Mouse (Mus musculus) inflammation-experienced regulatory T-cells, adult 6 months (primary cell): ENCODE measurements at regions not wholly inside any gene's neighbourhood (a gene's known extent, or its start where the extent isn't known, plus 50 kb on each side); places are given as distances from the start of the nearest gene placed in this dataset.

ENCODE experiments used
- ATAC-seq: one replicate; pipeline ENCODE4 v1.8.0; 2017

- no peak for ATAC-seq
Measured at GRCm38 (mm10) chr4:106185745-106186501, 130.1 kb upstream of the Usp24 start.

- ATAC-seq = no peak
Measured at GRCm38 (mm10) chr4:106186684-106187083, 129.3 kb upstream of the Usp24 start.

DNA sequence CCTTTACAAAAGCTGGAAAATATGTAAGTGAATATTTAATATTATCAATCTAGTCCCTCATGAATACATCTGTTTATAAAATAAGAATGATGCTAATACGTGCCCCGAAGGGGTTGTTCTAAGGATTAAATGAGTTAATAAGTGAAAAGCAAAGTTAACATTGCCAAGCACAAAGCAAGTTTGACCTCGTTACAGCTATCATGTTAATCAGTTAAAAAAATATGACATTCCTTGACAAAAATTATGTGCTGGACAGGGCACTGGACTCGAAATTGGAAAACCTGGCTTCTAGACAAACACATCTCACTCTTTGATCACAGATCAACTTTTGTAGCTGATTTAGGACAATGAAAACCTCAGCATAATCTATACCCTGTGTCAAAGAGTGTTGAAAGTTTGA, 125.8 kb upstream of the Usp24 start:
- ATAC-seq = no peak

- no peak for ATAC-seq
Measured at GRCm38 (mm10) chr4:106191331-106191730, 124.7 kb upstream of the Usp24 start.

- no peak for ATAC-seq
Measured at GRCm38 (mm10) chr4:106191843-106192242, 124.2 kb upstream of the Usp24 start.

DNA sequence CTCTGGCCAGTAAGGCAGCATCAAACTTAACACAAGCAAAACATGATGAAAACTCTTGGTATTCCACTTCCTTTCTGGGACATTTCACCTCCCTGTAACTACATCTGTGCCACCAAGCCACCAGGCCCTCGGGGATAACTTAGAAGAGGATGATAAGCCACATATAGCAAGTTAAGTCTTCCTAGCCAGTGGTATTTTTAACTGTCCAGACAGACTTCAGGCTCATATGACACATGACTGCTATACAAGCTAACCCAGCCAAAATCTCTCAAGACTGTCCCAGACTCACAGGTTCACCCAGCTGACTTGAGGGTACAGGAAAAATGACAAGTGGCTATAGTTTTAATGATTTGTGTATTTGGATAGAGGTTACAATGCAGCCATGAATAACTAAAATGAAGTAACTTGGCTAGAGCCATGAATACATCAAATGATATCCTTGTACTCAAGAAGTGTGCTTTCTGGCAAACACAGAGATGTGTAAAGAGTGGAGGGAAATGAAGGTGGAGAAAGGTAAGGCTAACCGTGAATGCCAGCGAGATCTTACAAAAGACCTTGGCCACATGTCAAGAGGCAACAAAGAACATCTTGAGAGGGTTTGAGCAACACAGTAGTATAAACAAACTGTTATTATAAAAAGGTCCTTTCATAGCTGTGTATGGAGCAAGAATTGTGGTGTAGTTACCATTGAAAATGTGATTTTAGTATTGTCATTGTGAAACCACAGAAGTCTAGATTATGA, 122.6 kb upstream of the Usp24 start:
- ATAC-seq = no peak

DNA sequence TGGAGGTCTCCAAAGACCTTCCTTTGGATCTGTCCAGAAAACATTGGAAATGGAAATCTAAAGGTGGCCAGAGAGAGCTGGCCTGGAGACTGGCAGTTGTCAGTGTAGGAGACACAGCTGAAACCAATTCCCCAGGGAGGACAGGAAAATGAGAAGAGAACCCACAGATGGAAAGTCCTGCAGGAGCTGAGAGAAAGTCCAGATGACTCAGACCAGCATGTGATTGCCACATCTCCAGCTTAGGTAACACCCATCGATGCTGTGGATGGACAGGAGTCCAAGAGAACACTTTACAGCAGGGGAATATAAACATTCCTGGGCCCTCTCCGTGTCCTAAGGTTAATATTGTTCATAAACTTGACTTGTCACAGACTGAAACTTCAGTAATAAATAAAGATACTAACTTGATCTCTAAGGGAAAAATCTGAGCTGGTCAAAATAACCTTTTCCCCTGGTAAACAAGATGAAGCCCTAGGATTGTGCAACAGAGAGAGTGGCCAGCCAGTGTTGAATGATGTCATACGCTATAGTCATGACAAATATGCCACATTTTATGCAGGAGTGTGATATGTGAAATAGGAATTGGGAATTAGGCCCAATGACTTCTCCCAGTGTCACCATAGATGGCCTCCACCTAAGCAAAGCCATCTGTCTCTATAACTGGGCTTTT, 120.4 kb upstream of the Usp24 start:
- ATAC-seq = no peak

DNA sequence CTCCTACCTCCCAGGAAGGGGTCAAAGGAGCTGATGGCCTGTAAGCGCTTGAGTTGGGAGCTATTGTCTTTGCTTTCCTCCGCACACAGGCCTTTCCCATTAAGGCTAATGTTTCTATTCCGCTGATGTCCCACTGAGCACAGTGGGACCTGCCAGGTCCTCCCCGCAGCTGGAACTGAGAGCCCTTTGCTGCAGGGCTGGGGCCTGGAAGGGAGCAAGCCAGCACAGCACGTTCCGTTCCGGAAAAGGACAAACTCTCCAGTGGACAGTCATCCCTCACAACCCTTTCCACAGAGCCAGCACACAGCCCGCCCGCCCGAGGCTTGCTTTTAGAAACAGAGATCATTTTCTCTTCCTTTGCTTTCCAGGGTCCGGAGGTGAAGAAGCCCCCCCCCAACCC, 116.2 kb upstream of the Usp24 start:
- ATAC-seq = no peak

DNA sequence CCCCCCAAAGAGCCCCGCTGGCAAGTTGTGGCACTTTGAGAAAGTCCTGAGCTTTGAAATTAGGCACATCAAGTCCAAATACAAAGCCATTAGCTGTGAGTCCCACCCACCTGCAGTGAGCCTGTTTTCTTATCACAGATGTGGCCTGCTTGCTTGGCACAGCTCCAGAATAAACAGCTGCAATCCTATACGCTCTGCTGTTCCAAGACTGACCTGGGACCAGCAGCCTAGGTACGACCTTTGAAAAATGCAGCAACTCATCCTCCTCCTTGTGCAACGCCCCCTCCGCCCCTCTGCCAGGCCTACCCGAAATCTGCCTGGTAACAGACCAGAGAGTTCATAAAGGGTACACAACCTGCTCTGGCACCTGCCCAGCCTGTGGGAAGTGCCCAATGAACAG, 115.8 kb upstream of the Usp24 start:
- ATAC-seq = no peak

- no peak for ATAC-seq
Measured at GRCm38 (mm10) chr4:106202554-106202953, 113.5 kb upstream of the Usp24 start.

DNA sequence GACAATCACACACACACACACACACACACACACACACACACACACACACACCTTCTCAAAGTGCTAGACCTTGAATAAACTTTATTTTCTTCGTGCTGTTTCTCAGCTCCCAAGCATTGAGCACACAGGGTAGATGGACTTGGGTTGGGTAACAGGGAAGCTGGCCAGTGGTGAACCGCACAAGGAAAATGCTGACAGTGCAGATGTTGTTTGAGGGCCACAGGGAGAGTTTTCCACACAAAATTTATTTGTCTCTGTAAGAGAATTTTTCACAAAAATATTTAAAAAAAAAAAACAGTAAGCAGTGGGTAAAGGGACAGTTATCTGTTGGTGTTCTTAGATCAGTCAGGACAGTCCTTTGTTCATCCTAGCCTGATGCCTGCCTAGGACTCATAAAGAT, 110.8 kb upstream of the Usp24 start:
- ATAC-seq = no peak

GRCm38 (mm10) chr4:106206023-106206422, 110.0 kb upstream of the Usp24 start:
- ATAC-seq = no peak

DNA sequence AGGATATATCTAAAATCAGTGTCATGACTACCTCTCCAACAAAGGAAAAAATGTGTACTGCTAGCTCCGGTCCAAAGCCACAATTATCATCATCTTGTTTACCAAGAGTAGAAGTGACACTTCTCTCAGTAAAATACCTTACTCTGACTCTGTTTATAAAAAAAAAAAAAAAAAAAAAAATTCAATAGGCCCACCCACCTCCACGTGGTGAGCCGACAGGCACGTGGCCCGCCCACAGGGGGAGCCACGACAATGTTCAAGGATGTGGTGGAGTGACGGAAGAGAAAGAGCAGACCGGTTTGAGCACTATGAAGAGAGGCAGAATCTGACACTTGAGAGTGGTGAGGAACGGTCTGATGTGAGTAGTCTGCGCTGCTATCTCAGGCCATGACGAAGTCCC, 106.5 kb upstream of the Usp24 start:
- ATAC-seq = no peak

GRCm38 (mm10) chr4:106209975-106210374, 106.0 kb upstream of the Usp24 start:
- ATAC-seq = no peak

GRCm38 (mm10) chr4:106214170-106214569, 101.8 kb upstream of the Usp24 start:
- no peak for ATAC-seq

- ATAC-seq = no peak
Measured at GRCm38 (mm10) chr4:106220621-106221020, 95.4 kb upstream of the Usp24 start.

DNA sequence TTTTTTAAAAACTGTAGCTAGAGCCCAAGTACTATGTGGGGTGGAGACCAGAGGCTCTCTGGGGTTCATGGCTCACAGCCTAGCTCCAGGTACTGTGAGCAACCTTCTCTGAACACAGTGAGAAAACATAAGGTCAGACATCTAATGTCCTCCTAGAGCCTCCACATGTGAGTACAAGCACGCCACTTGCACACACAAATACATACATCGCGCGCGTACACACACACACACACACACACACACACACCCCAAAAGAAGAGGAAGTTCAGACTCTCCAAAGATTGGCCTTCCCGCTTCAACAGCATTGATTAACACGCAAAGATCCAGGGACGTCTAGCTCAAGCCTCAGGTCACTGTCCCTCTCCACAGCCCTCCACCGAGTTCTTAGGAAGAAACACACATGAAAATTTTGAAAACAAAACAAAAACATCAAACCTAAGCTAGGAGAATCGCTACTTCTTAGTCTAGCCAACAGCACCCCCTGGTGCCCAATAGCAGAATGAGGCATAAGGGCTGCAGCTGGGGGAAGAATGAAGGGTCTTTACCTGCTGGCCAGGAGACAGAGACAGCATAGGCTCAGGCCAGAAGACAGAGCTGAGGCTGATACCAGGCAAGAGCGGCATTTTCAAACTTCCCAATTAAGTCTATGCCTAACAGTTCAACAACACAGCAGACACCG, 90.7 kb upstream of the Usp24 start:
- ATAC-seq = peak; percentile 50

DNA sequence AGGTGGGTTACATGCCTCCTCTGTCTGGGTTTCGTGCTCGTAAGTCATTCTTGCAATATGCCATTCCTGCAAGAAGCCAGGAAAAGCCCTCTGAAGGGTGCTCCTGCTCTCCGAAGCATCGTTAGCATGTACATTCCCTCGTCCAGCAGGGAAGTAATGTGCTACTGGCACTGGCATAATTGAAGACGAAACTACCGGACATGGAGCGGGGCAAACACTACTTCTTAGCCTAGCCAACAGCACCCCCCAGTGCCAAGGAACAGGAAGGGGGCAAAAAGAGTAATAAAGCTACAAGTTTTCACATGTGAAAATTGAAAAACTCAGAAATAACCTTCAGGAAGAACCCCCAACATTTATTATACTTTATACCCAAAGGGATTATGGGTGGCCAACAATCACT, 88.6 kb upstream of the Usp24 start:
- no peak for ATAC-seq

DNA sequence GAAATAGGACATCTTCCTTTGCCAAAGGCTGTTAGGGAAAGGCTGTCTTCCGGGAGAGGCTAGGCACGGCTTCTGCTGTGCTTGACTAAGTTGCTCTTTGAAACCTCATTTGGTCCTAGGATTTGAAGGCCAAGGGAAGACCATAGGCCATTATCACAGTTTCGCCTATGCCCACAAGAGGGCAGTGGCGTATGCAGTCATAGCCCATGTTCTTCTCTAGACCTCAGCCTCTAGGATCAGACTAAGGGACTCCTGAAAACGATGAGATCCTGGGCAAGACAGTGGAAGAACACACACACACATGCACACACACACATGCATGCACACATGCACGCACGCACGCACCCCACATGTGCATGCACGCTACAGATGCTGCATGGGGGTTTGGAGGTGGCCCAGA, 87.5 kb upstream of the Usp24 start:
- ATAC-seq = peak; percentile 68

DNA sequence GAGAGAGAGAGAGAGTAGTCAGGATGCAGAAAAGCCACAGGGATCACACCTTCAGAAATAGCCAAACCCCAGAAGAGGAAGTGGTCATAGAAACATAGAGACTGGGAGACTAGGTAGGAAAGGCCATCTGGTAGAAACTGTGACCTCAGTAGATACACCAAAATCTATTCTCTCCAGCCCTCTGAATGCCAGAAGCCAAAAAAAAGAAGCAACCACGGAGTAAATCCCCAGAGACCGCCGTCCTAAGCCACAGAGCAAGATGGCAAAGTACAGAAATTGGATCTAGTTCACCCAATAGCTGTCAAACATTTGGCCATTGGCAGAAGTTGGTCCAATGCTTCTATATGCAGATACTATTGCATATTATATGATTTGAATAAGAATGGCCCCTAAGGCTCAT, 86.5 kb upstream of the Usp24 start:
- ATAC-seq = no peak

DNA sequence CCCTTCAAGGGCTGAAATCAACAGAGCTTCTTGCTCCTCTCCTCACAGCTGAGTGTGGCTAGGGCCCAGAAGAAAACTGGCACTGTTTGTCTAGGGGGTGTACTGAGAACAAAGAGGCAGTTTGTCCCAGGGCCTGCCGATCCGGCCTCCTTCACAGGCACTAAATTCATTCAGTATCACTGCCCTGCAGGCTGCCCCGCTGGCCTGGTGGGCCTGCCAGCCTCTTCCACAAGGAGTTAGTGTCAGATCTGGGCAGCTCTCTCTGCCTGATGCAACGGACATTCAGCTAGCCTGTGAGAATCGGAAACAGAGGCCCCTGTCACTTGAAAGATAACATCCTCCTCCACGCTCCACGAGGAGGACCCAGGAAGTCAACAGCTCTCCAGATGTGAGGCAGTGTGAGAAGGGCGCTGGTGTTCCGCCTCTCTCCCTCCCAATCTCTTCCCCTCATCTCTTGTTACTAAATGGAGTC, 83.5 kb upstream of the Usp24 start:
- no peak for ATAC-seq

DNA sequence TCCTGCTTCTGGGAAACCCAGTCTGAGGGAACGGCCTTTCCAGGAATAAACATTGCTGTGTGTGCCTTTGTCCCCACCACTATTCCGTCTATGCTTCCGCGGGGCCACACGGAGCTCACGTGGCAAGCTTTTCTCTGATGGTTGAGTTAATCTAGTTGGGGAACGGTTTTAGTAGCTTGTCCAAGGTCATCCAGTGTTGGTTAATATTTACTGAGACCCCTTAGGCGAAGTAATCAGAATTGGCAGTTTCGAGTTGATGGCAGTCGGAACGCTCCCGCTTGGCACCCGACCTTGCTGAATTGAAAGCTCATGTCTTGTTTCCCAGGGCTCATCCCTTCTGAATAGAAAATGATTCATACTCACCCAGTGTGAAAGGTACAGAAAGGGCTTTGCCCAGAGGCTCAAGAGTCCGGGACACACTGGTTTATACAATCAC, 71.6 kb upstream of the Usp24 start:
- ATAC-seq = no peak
